Mouse (Mus musculus) erythroblast, embryonic 14.5 days (primary cell): ENCODE results near the gene Pllp. TPM values are rescaled to one million over a fixed set of nuclear protein-coding genes. Genes with fewer than 3 reads are reported as not detected.
A peak's percentile ranks its signal among the peaks of the same experiment; 100 is the strongest.

ENCODE experiments used
- H3K27me3 ChIP-seq: 2 replicates; pipeline ENCODE4 v1.6.1; 2012; ENCODE audit warnings: inconsistent platforms; ENCODE audit not compliant: control insufficient read depth
- H3K36me3 ChIP-seq: 2 replicates; pipeline ENCODE4 v1.6.1; 2012; ENCODE audit warnings: mild to moderate bottlenecking, inconsistent platforms; ENCODE audit not compliant: control insufficient read depth
- H3K4me1 ChIP-seq: 2 replicates; pipeline ENCODE4 v1.6.1; 2012; ENCODE audit warnings: inconsistent platforms; ENCODE audit not compliant: control insufficient read depth
- H3K4me3 ChIP-seq: replicated peaks from 2 replicates; pipeline ENCODE3; 2012; ENCODE audit warnings: moderate library complexity, mild to moderate bottlenecking, inconsistent platforms
- H3K9me3 ChIP-seq: 2 replicates; pipeline ENCODE4 v1.6.1; 2012; ENCODE audit warnings: low read length, inconsistent platforms, mixed read lengths; ENCODE audit not compliant: control insufficient read depth
- GATA1 ChIP-seq: IDR thresholded peaks from 2 replicates; pipeline ENCODE4 v1.6.1; 2012; ENCODE audit warnings: low read length, inconsistent platforms, mixed read lengths
- TAL1 ChIP-seq: IDR thresholded peaks from 3 replicates; pipeline ENCODE4 v1.6.1; 2012; ENCODE audit warnings: low read length, inconsistent platforms, mixed read lengths
- polyA plus RNA-seq: library from polyadenylated mRNA; stranded (reverse); fragments of >175 nt; gene quantifications from 2 replicates; pipeline ENCODE4 v1.2.3, GENCODE M21; 2012

The Pllp gene
- polyA plus RNA-seq, 1 experiment: not detected

DNA sequence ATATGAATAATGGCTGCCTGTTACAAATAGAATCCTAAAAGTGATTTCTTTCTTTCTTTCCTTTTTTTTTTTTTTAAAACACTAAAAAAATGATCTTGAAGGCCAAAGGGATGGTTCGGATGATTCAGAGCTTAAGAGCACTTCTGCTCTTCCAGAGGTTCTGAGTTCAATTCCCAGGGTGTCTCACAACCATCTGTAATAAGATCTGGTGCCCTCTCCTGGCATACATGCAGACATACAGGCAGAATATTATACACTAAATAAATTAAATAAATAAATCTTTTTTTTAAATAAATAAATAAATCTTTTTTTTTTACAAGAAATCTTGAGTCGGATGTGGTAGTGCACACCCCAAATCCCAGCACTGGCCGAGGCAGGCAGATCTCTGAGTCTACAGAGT is 54.1 kb downstream of the Pllp start:
- TF ChIP-seq GATA1 (no peak), TAL1 (no peak)
- Histone ChIP-seq H3K27me3 (no peaks in the 10 kb centered on the region), H3K4me1 (no peaks in the 10 kb centered on the region), H3K36me3 (peaks cover 82% of the 10 kb centered on the region), H3K4me3 (no peak overlapping the region), H3K9me3 (no peaks in the 10 kb centered on the region)

GRCm38 (mm10) chr8:94641183-94641582 is 54.9 kb downstream of the Pllp start:
- Histone ChIP-seq H3K4me1 (no peaks in the 10 kb centered on the region), H3K4me3 (no peak overlapping the region), H3K27me3 (no peaks in the 10 kb centered on the region), H3K9me3 (no peaks in the 10 kb centered on the region), H3K36me3 (peaks cover 81% of the 10 kb centered on the region)
- TF ChIP-seq TAL1 (no peak), GATA1 (no peak)

DNA sequence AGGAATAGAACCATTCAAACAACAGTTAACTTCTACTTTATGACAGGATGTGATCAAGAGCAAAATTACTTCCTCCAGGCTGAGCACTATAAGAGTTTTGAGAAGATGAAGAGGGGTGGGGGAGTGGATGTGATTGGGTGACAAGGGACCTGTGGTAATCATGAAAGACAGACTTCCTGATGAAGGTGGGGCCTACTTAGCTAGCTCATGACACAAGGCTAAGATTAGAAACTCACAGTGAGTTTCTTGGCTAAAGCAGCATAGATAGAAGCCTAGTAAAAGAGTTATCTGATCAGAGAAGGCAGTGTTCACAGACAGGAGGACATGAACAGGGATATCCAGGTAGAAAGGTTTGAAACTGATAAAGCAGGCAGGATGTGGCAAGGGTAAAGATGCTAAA is 61.9 kb downstream of the Pllp start:
- Histone ChIP-seq H3K27me3 (no peaks in the 10 kb centered on the region), H3K36me3 (peaks cover 83% of the 10 kb centered on the region), H3K4me3 (no peak overlapping the region), H3K4me1 (peaks cover 29% of the 10 kb centered on the region), H3K9me3 (no peaks in the 10 kb centered on the region)
- TF ChIP-seq GATA1: peak; percentile 80
- TF ChIP-seq TAL1: 0 out of 3 replicates have a peak, but pooled peaks have one; percentile 18

DNA sequence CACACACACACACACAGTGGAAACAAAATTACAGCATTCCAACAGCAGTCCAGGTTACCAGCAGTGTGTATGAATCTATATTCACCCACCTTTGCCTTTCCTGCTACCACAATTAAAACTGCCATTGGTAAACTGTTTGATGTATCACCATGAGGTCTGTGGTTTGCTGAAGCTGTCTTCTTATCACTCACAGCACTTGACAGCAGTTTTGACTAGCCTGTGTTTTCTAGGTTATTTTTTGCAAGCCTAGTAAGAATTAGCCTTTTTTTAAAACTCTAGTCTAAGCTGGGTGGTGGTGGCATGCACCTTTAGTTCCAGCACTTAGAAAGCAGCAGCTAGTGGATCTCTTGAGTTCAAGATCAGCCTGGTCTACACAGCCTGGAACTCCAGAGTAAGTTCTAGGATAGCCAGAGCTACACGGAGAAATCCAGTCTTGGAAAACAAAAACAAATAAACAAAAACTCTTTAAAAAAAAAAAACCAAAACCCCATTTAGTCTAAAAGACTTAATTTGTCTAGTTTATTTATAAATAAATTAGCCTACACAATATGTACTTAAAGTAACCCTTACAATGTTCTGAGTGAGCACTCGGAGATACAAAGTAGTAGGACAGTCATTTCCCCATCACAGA is 62.4 kb downstream of the Pllp start:
- no peaks in the 10 kb centered on the region for H3K9me3 ChIP-seq
- H3K36me3 ChIP-seq: peaks cover 79% of the 10 kb centered on the region
- no peak overlapping the region for H3K4me3 ChIP-seq
- no peaks in the 10 kb centered on the region for H3K27me3 ChIP-seq
- H3K4me1 ChIP-seq: peaks cover 29% of the 10 kb centered on the region
- TF ChIP-seq TAL1 (no peak), GATA1 (no peak)

Other genes starting within 250 kb of the Pllp start
- 0.06 TPM in 1 of 2 replicates, not detected in the other for gene Cpne2, start 163.3 kb downstream of the Pllp start, polyA plus RNA-seq
- gene Rspry1, start 94.3 kb downstream of the Pllp start, polyA plus RNA-seq: 0.28 and 0.41 TPM in 2 replicates
- 0.93 and 3.9 TPM in 2 replicates for gene Fam192a, start 94.3 kb downstream of the Pllp start, polyA plus RNA-seq
- gene Arl2bp, start 29.7 kb downstream of the Pllp start, polyA plus RNA-seq: 2.4 and 3.1 TPM in 2 replicates
- gene Ccl22, start 49.3 kb upstream of the Pllp start, polyA plus RNA-seq: 0.09 and 0.23 TPM in 2 replicates
- 0.01 TPM in 1 of 2 replicates, not detected in the other for gene Cx3cl1, start 75.7 kb upstream of the Pllp start, polyA plus RNA-seq
- gene Ccl17, start 114.2 kb upstream of the Pllp start, polyA plus RNA-seq: not detected in 2 replicates
- gene Coq9, start 142.0 kb upstream of the Pllp start, polyA plus RNA-seq: 6.4 and 9.5 TPM in 2 replicates
- gene Ciapin1, start 142.1 kb upstream of the Pllp start, polyA plus RNA-seq: 37.6 and 98.2 TPM in 2 replicates
- gene Polr2c, start 161.2 kb upstream of the Pllp start, polyA plus RNA-seq: 3.5 and 4.1 TPM in 2 replicates
- 11.8 and 12.5 TPM in 2 replicates for gene Dok4, start 180.1 kb upstream of the Pllp start, polyA plus RNA-seq
- 0.02 and 0.06 TPM in 2 replicates for gene Ccdc102a, start 221.8 kb upstream of the Pllp start, polyA plus RNA-seq
- 0.03 TPM in 1 of 2 replicates, not detected in the other for gene Adgrg5, start 227.4 kb upstream of the Pllp start, polyA plus RNA-seq